Mouse (Mus musculus) ES-E14 (cell line): ENCODE results near the gene Suox. TPM values are rescaled to one million over a fixed set of nuclear protein-coding genes. Genes with fewer than 3 reads are reported as not detected.
A peak's percentile ranks its signal among the peaks of the same experiment; 100 is the strongest.
"Not testable (repeated sequence)": the region's sequence is repeated elsewhere in the genome, so short reads cannot be mapped to it uniquely, and the experiment has no call there.

Experiments
- DNase-seq: peaks from one replicate; pipeline ENCODE4 v3.0.0-alpha.2; 2013; ENCODE audit warnings: low read depth, low spot score
- H3K27ac ChIP-seq: 2 replicates; pipeline ENCODE4 v1.5.1; 2012; ENCODE audit warnings: low read depth, mild to moderate bottlenecking, low read length, moderate library complexity, mixed read lengths; ENCODE audit not compliant: poor library complexity, insufficient read depth, severe bottlenecking
- H3K36me3 ChIP-seq: 2 replicates; pipeline ENCODE4 v1.6.1; 2012; ENCODE audit warnings: mild to moderate bottlenecking, low read length, moderate library complexity, mixed read lengths; ENCODE audit not compliant: control insufficient read depth, poor library complexity, insufficient read depth, severe bottlenecking
- H3K4me1 ChIP-seq, 2 experiments: fragments of 150-350 bp in 1 of 2; sonication (generic) in 1 of 2; 2 replicates each; pipeline ENCODE4 v1.6.1; 2012; ENCODE audit warnings: low read length in 2 of 2, mild to moderate bottlenecking in 1 of 2, mixed read lengths in 1 of 2; ENCODE audit not compliant: control insufficient read depth in 2 of 2, insufficient read depth in 2 of 2, poor library complexity in 1 of 2
- H3K4me3 ChIP-seq, 2 experiments: fragments of 150-350 bp in 1 of 2; sonication (generic) in 1 of 2; 2 replicates each; pipeline ENCODE4 v1.5.1; 2012; ENCODE audit warnings: low read length in 2 of 2, low read depth in 1 of 2, mild to moderate bottlenecking in 1 of 2, mixed read lengths in 1 of 2; ENCODE audit not compliant: insufficient read depth in 1 of 2, poor library complexity in 1 of 2, severe bottlenecking in 1 of 2
- H3K9ac ChIP-seq: 2 replicates; pipeline ENCODE4 v1.6.1; 2012; ENCODE audit warnings: low read depth, mild to moderate bottlenecking, low read length, mixed read lengths; ENCODE audit not compliant: poor library complexity, insufficient read depth, severe bottlenecking
- H3K9me3 ChIP-seq: fragments of 150-350 bp; sonication (generic); 2 replicates; pipeline ENCODE4 v1.6.1; 2012; ENCODE audit warnings: low read depth, mild to moderate bottlenecking, low read length; ENCODE audit not compliant: control insufficient read depth, insufficient read depth
- CHD2 ChIP-seq: IDR thresholded peaks from 2 replicates; pipeline ENCODE4 v1.6.1; 2014; ENCODE audit warnings: mild to moderate bottlenecking, low read depth, low read length, inconsistent platforms
- HCFC1 ChIP-seq: IDR thresholded peaks from 2 replicates; pipeline ENCODE4 v1.6.1; 2012; ENCODE audit warnings: low read length, inconsistent platforms, borderline replicate concordance; ENCODE audit not compliant: insufficient read depth
- MAFK ChIP-seq: IDR thresholded peaks from 2 replicates; pipeline ENCODE4 v1.6.1; 2014; ENCODE audit warnings: mild to moderate bottlenecking, low read depth, low read length, inconsistent platforms; ENCODE audit not compliant: insufficient read depth
- ZC3H11A ChIP-seq: IDR thresholded peaks from 2 replicates; pipeline ENCODE4 v1.6.1; 2012; ENCODE audit warnings: low read depth, mild to moderate bottlenecking, inconsistent platforms, low read length, borderline replicate concordance
- ZNF384 ChIP-seq: IDR thresholded peaks from 2 replicates; pipeline ENCODE4 v1.6.1; 2012; ENCODE audit warnings: low read depth, low read length, inconsistent platforms
- in situ Hi-C, 2 experiments: fragments of 600-800 bp; cut with MboI; formaldehyde crosslinking; loops; one replicate each; pipeline ENCODE4 v1.15.1; 2025; ENCODE audit warnings: low sequenced_read_pairs in 2 of 2, inconsistent platforms in 1 of 2; ENCODE audit not compliant: unreplicated experiment in 2 of 2
- total RNA-seq: library from RNA; depleted of rRNA; stranded (reverse); fragments of 300-350 nt; gene quantifications from 2 replicates; pipeline ENCODE4 v1.2.3, GENCODE M21; 2012

Gene Suox
- total RNA-seq, 1 experiment = 7.4 TPM

GRCm38 (mm10) chr10:128626311-128627310, 47.3 kb downstream of the Suox start, which contains the start of gene Rps26:
Rps26 (minus strand) TSS chr10:128626747.
- H3K9ac ChIP-seq = peak within 1 kb of the TSS; percentile 100
- H3K9me3 ChIP-seq = no peaks in the 10 kb centered on the region
- in situ Hi-C loops = no loop called here
- peak; percentile 95 for DNase-seq
- peaks cover 23% of the 10 kb centered on the region for H3K36me3 ChIP-seq
- H3K4me1 ChIP-seq = peaks cover 2 to 4% of the 10 kb centered on the region in 2 experiments; a peak in 3 of 4 replicates
- H3K4me3 ChIP-seq = peak within 1 kb of the TSS; percentile 91 to 96
- TF ChIP-seq ZNF384 (peak; percentile 97), CHD2 (peak; percentile 88), HCFC1 (peak; percentile 95), MAFK (no peak), ZC3H11A (no peak)
- H3K27ac ChIP-seq = peak within 1 kb of the TSS; percentile 88

DNA sequence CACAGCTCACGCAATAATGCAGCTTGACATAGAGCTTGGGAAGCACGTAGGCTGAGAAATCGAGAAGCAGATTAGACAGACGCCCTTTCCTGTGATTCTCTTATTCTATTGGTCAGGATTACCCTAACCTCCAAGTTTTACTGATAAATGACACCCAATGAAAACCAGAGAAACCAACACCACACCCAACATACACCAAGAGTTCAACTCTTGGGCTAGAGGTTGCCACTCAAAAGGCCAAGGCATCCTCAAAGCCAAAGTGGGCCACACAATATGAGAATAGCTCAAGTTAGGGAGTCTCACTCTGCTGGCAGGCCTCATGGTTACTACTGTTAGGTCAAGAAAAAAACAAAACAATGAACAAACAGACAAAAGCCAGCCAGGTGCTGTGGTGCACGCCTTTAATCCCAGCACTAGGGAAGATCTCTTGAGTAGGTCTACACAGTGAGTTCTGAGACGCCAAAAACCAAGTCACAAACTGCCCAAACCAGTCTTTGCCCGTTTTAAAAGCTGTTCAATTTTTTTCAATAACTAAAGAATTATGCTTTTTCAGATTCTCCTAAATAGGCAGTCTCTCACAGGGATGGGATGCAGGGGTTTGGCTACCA, 48.5 kb downstream of the Suox start:
- Histone ChIP-seq H3K4me3 (peak overlapping the region; percentile 91 to 96), H3K4me1 (peaks cover 0 to 2% of the 10 kb centered on the region in 2 experiments; a peak in 1 of 4 replicates), H3K9ac (peak overlapping the region; percentile 100), H3K9me3 (no peaks in the 10 kb centered on the region), H3K36me3 (peaks cover 23% of the 10 kb centered on the region), H3K27ac (peak overlapping the region; percentile 88; the same call in 1 of the 2 replicates)
- in situ Hi-C loops = no loop called here
- TF ChIP-seq ZNF384 (no peak), ZC3H11A (no peak), HCFC1 (no peak), MAFK (no peak), CHD2 (no peak)
- no peak for DNase-seq

- TF ChIP-seq CHD2 = 0 out of 2 replicates have a peak, but pooled peaks have one; percentile 7
- peaks cover 23% of the 10 kb centered on the region for H3K36me3 ChIP-seq
- in situ Hi-C loops, H3K9me3 ChIP-seq, H3K4me3 ChIP-seq, H3K27ac ChIP-seq, H3K9ac ChIP-seq, H3K4me1 ChIP-seq, DNase-seq: not testable (repeated sequence)
Measured at GRCm38 (mm10) chr10:128623106-128623613, 50.7 kb downstream of the Suox start.

DNA sequence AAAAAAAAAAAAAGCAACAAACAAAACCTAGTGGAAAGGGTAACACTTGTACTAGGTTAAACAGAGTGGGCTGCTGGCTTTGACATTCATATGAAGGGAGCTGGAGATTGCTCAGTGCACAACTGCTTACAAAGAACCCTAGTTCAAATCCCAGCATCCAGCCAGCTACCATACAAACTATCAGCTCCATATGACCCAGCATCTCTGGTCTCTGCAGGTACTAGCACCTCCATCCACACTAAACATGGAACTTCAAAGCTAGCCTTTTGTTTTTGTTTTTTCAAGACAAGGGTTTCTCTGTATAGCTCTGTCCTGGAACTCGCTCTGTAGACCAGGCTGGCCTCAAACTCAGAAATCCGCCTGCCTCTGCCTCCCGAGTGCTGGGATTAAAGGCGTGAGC, 51.2 kb downstream of the Suox start:
- Histone ChIP-seq H3K4me3 (no peak overlapping the region), H3K27ac (no peak overlapping the region; the same call in 1 of the 2 replicates), H3K36me3 (peaks cover 23% of the 10 kb centered on the region), H3K9me3 (no peaks in the 10 kb centered on the region), H3K9ac (no peak overlapping the region), H3K4me1 (peaks cover 0 to 1% of the 10 kb centered on the region in 2 experiments; a peak in 1 of 4 replicates)
- in situ Hi-C loops = no loop called here
- no peak for DNase-seq
- no peak for TF ChIP-seq ZC3H11A
- TF ChIP-seq HCFC1 = no peak
- no peak for TF ChIP-seq CHD2
- no peak; the same call in 1 of the 2 replicates for TF ChIP-seq ZNF384
- TF ChIP-seq MAFK = no peak
